Mouse (Mus musculus) frontal cortex, postnatal 25 days (tissue): Measurements from ENCODE around the gene Trim44.

Experiments used
- DNase-seq, 2 experiments: peaks; one replicate each; pipeline ENCODE4 v3.0.0; 2022; ENCODE audit warnings: low spot score in 2 of 2

The Trim44 gene

DNA sequence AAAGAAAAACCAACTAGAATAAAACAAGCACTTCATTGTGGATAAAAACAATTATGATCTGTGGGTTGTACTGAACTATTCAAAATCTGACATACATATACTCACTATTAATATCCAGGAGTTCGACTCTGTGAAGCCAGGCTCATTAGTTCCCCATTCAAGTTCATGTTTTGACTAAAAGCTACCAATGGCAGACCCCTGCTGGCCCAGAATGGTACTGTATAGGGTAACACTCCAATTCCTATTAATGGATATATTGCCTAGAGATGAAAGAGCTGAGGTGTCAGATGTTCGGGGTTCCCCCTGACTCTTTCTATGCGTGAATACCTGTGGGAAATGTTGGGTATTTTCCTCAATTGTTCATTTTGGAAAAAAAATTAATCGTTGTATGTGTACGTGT is 117.6 kb downstream of the Trim44 start:
- DNase-seq, result peak in 1 of 2 experiments; percentile 30

DNA sequence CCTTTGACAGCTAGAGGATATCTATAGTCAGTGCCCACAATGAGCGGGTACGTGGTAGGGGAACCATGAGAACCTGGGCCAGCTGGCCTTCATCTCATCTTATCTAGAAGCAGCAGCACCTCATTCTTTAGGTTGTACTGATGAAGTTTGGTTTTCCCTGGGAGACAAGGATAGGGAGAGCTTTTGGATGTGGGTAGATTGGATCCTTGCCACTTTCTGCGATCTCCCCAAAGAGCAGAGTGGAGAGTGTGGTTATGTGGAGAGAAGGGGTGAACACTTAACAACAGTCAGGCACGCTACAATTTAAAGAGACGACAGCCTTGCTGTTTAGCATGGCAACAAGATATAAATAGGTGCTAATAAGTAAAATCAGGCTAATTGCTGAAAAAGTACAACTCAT is 119.0 kb downstream of the Trim44 start:
- DNase-seq, result no peak

- no peak for DNase-seq
These were observed 120.3 kb downstream of the Trim44 start for GRCm38 (mm10) chr2:102287369-102287768.

DNA sequence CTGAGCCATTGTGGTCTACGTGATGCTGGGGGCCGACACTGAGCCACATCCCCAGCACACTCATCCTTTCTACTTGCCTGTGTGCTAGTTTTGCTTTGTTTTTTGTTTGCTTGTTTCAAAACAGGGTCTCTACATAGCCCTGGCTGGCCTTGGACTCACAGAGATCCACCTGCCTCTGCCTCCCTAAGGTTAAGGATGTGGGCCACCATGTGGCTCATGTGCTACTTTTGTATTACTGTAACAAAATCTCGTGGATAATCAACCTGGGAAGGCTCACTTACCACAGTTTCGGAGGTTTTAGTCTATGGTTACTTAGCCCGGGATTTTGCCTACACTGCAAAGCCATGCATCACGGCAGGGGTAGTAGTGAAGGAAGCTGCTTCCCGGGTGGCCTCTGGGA is 125.5 kb downstream of the Trim44 start:
- DNase-seq, result no peak

GRCm38 (mm10) chr2:102279779-102280178 is 127.8 kb downstream of the Trim44 start:
- no peak for DNase-seq

DNA sequence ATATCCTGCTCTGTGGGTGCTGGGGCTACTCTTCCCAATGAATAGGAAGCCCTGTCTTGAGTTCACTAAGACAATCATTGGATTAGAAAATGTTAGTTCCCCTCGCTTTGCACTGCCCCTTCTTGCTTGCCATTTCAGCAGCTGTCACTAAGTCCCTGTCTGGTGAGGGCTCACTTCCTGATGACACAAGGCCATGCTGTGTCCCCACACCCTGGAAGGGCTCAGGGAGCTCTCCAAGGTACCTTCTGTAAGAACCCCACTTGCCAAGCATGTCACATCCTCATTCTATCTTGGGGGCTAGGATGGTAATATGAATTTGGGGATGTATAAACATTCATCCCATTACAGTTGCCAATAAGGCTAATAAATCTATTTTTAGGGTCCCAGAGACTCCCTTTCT is 129.7 kb downstream of the Trim44 start:
- DNase-seq, result no peak

GRCm38 (mm10) chr2:102273280-102273679 is 134.3 kb downstream of the Trim44 start:
- DNase-seq, result no peak

DNA sequence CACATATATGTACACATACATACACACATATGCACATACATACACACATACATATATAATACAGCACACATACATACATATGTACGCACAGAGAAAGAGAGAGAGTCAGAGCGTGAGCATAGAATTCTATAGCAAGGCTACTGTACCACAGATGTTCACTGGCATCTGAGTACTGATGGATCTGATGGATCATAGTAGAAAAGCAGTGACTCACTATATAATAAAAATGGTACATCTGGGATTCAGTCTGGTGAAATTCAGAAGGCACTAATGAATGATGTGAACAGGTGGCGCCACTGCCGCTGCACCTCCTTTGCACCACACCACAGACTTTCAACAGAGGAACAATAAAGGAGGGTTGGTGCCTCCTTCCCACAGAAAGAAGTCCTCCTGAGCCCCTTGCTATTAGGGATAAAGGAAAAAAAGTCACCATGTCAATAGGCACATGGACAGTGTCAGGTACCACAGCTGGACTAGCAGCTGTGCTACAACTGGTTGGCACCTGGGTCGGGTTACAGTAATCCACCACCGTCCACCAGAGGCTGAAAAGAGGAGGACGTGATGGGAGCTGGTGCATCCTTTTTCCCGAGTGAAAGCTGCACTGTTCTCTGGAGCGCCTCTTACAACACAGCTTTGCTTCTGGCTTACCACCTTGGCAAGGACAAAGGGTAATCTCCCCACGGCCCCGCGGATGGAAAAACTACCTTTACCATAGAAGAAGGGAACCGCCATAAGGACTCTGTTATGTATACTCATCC is 139.9 kb downstream of the Trim44 start:
- DNase-seq, result no peak

DNA sequence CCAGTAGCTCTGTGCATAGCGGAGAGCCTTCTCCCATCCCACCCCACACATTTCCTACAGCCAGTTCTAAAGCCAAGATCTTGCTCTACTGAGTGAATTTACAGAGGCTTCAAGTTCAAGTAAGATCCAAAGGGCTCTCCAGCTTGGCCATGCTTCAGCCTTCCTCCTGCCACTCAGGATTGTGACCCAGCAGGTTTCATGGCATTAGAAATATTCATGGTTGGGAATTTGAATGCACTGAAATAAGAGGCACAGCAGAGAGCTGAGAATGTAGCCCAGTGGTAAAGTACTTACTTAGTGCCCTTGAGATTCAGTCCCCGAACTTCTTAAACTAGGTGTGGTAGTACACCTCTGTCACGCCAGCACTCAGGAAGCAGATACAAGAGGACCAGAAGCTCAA is 140.7 kb downstream of the Trim44 start:
- no peak for DNase-seq

DNA sequence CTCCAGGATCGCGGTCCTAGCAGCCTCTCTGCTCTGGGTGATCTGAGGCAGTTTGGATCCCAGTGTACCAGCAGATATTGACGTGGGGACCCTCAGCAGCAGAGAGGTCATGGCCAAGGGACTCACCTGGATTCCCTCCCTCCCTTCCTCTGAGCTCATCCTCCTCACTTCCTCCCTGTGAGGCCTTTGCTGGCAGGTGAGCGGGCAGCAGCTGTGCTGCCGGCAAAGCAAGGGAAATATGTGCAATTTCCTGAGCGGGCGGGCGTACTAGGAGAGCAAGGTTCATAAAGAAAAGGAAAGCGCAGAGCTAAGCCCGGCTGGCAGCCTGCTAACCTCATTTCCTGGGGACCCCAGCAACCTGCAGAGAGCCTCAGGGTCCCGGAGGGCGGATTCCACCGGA is 148.5 kb downstream of the Trim44 start:
- DNase-seq, result no peak

DNA sequence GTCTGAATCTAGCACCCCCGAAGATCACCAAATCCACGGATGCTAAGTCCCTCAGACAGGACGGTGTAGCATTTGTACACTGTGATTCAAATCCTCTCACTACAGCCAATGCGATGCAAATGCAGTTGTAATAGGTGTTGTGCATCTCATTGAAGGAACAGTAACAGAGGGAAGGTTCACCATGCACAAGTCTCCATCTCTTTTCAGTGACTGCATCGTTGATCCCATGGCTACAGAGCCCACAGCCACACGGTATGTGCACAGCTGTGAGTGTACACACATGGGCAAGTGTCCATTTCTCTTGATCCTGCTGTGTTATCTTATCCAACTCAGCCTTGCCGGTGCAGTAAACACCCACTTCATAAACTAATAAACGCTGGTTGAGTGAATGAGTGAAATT is 148.9 kb downstream of the Trim44 start:
- DNase-seq, result no peak

DNA sequence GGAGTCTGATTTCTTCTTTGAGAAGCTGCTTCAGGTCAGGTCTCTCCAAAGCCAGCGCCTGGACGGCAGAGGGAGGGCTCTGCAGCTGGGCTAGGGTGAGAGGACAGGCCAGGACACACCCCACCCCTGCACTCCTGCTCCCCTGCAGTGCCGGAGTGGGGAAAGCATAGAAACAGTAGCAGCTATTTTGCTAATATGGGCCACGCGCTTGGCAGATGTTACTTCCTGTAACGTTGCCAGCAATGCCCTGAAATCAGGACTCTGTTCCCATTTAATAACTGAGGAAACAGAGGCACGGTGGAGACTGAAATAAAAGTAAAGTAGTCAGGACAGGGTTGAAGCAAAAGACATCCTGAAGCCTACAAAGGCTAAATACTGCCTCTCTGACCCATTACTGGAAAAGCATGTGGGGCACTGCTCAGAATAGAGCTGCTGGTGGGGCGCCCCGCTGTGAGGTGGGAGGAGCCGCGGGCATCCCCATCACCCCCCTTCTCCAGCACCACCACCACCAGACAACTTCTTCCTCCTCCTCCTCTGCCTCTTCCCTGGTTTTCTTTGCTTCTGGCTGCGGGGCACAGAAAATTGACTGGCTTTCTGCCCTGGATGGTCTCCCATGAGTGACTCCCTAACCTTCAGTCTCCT is 149.5 kb downstream of the Trim44 start:
- no peak for DNase-seq

DNA sequence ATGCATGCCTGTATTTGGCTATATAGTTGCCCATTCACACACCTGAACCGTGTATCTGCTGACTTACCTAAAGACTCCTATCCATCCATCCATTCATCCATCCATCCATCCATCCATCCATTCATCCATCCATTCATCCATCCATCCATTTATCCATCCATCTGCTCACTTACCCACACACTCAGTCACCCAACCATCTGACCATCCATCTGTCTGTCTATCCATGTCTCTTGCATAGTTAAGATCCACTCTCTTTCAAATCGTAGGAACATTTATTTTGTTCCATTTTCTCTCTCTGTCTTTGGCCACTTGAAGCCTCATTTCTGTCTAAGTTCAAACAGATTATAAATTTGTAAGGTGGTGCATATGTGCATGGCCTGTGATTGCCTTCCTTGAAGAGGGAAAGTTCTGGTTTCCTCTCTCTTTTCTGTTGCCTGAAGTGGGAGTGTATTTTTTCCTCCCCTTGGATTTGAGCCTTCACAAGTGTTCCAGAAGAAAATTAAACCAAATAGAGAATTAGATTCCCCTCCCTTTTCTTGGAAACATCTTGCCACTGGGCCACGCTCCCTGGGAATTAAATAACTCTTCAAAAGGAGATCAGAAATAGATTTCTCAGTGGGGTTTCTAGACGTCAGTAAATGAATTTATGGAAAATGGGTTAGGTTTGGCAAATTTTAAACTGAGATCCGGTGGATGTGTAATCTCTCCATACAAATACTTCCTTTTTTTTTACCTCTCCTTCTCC is 150.9 kb downstream of the Trim44 start:
- no peak for DNase-seq

GRCm38 (mm10) chr2:102256100-102256499 is 151.5 kb downstream of the Trim44 start:
- DNase-seq, result no peak

DNA sequence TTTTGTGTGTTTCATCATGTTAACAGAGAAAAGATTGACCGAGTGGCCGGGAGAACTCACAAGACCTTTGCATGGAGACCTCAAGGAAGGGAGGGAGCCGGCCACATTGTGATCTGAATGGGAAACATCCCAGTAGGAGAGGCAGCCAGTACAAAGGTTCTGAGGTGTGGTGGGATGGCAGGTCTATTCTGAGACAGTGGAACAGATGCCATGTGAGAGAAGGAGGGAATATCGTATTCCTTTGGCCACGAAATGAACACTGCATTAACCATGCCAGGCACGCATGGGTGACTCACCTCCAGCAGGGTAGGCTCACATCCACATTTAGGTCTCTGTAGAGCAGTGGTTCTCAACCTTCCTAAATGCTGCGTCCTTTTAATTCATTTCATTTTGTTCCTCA is 154.4 kb downstream of the Trim44 start:
- no peak for DNase-seq

- DNase-seq, result no peak
These were observed 155.0 kb downstream of the Trim44 start for GRCm38 (mm10) chr2:102252651-102253050.
